Mouse (Mus musculus) bone marrow macrophage, adult 2 months (primary cell): ENCODE results near the gene Actl6b.

Source experiments
- CTCF ChIP-seq: IDR thresholded peaks from 2 replicates; pipeline ENCODE4 v1.5.1; 2012; ENCODE audit warnings: low read depth, mild to moderate bottlenecking, low read length, moderate library complexity
- POLR2A ChIP-seq: IDR thresholded peaks from 2 replicates; pipeline ENCODE4 v1.6.1; 2012; ENCODE audit warnings: mild to moderate bottlenecking, low read depth, low read length, borderline replicate concordance

- TF ChIP-seq CTCF (no peak), POLR2A (no peak)
Measured at GRCm38 (mm10) chr5:137539291-137539801, 14.0 kb upstream of the Actl6b start.
